ENCODE assay signal across 11 mouse cellular contexts in the genomic region with DNA sequence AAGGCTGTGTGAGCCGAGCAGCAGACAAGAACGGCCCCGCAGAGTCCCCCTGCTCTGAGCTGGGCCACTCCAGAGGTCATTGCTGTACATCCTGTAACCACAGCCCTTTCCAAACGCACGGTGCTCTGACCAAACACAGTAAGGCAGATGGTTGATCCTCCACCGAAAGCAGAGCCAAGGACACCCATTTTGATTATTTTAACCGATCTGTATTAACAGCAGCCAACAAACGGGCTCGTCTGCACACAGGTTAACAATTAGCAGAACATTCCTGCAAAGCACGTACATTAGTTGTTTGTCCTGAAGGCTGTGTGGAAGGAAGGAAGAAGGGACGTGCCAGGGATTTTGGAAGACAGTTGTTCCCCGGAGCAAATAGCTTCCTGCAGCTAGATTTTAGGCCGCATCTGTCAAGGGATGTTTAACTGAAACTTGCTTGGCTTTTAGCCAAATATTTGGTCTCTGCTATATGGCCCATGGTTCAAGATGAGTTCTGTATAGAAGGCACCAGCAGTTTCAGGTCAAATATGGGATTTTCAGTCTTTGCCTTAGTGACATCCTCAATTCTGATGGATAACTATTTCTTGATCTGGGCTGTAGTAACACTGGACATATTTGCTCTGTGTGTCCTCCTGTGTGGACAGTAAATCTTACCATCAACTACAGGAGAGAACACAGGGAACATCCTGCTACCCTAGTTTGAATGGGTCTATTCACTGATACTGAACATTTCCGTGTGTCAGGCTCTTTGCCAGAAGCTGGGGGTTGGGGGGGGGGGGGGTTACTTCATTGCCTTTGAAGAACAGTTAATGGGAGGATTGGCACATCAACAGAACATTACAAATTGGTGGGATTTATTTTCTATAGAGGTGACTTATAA.
DNase-seq lines count a peak whose midpoint lies in the region; ATAC-seq and TF ChIP-seq lines count a peak whose summit lies in the region.
"Had no signal": no experiment of that assay in that cellular context is flagged by ENCODE, and none has a peak within 500 bp of the region (broad histone marks: within the 10 kb centered on the region; RNA-seq: fewer than 3 reads in every experiment).

No protein-coding gene starts in this region.

- no peak for TF ChIP-seq CTCF in heart, postnatal 0 days (IDR thresholded peaks at IDR 0.05; ENCODE audit: low read depth)
- TF ChIP-seq CTCF in kidney, postnatal 0 days (IDR thresholded peaks at IDR 0.05; ENCODE audit: low read depth), result no peak

- no peak for DNase-seq in heart, postnatal 0 days (ENCODE audit: low spot score)
- no peak for DNase-seq in heart, postnatal 4 days
- peak; percentile 37 for DNase-seq in midbrain, embryonic 14.5 days
- no peak for DNase-seq in midbrain, embryonic 10.5 days (ENCODE audit: low spot score)
- DNase-seq in kidney, postnatal 0 days (ENCODE audit: low spot score), result peak; percentile 47
- no peak for DNase-seq in ovary, postnatal 10 days (ENCODE audit: low spot score)
- DNase-seq in layer of hippocampus, postnatal 36 days, result no peak
- DNase-seq: adrenal gland, postnatal 10 days; liver, embryonic 13.5 days; right cerebral cortex, postnatal 4 days had no signal

- H3K9ac ChIP-seq in heart, postnatal 0 days (replicated peaks; ENCODE audit: low read depth, low read length), result 0 out of 2 replicates have a peak overlapping the region, but pooled peaks have one; percentile 2
- H3K9ac ChIP-seq in midbrain, embryonic 14.5 days (replicated peaks; ENCODE audit: low read length), result no peak overlapping the region
- no peak overlapping the region for H3K9ac ChIP-seq in kidney, postnatal 0 days (ENCODE audit: low read depth, low read length)
- H3K9ac ChIP-seq: liver, embryonic 13.5 days had no signal

- no peak for TF ChIP-seq EP300 in heart, postnatal 0 days (IDR thresholded peaks at IDR 0.05; ENCODE audit: low read depth)

- H3K27me3 ChIP-seq in heart, postnatal 0 days (ENCODE audit: control insufficient read depth, insufficient read depth, low read length), result no peaks in the 10 kb centered on the region
- no peaks in the 10 kb centered on the region for H3K27me3 ChIP-seq in midbrain, embryonic 14.5 days (ENCODE audit: control insufficient read depth, insufficient read depth, low read length)
- no peaks in the 10 kb centered on the region for H3K27me3 ChIP-seq in midbrain, embryonic 10.5 days (ENCODE audit: low read depth, poor library complexity, severe bottlenecking)
- H3K27me3 ChIP-seq in kidney, postnatal 0 days (ENCODE audit: insufficient read depth, low read length), result no peaks in the 10 kb centered on the region
- H3K27me3 ChIP-seq: liver, embryonic 13.5 days had no signal

- H3K27ac ChIP-seq in heart, postnatal 0 days (ENCODE audit: low read depth), result peak overlapping the region; percentile 15; the same call in 1 of the 2 replicates
- no peak overlapping the region for H3K27ac ChIP-seq in midbrain, embryonic 14.5 days (replicated peaks; ENCODE audit: low read depth, low read length)
- H3K27ac ChIP-seq in midbrain, embryonic 10.5 days (replicated peaks), result no peak overlapping the region
- H3K27ac ChIP-seq in kidney, postnatal 0 days, result no peak overlapping the region
- H3K27ac ChIP-seq: liver, embryonic 13.5 days had no signal

- H3K4me1 ChIP-seq in heart, postnatal 0 days (ENCODE audit: control insufficient read depth, insufficient read depth), result no peaks in the 10 kb centered on the region
- peaks cover 14% of the 10 kb centered on the region; the same call in 1 of the 2 replicates for H3K4me1 ChIP-seq in midbrain, embryonic 14.5 days (ENCODE audit: control insufficient read depth, insufficient read depth, low read length)
- H3K4me1 ChIP-seq in midbrain, embryonic 10.5 days, result peaks cover 15% of the 10 kb centered on the region; the same call in 1 of the 2 replicates
- H3K4me1 ChIP-seq in kidney, postnatal 0 days (replicated peaks; ENCODE audit: insufficient read depth, low read length), result no peaks in the 10 kb centered on the region
- H3K4me1 ChIP-seq: liver, embryonic 13.5 days had no signal

- 38% methylated on average over 14 of the region's 14 CpGs for WGBS in heart, postnatal 0 days
- WGBS in midbrain, embryonic 14.5 days, result 61% methylated on average over 14 of the region's 14 CpGs
- WGBS in midbrain, embryonic 10.5 days, result 74% methylated on average over 14 of the region's 14 CpGs
- WGBS in kidney, postnatal 0 days, result 35% methylated on average over 14 of the region's 14 CpGs

- ATAC-seq in heart, postnatal 0 days (ENCODE audit: insufficient read depth, low read depth), result no peak
- ATAC-seq in midbrain, embryonic 14.5 days (ENCODE audit: low FRiP score, low TSS enrichment), result no peak
- no peak for ATAC-seq in kidney, postnatal 0 days (replicated peaks; ENCODE audit: low FRiP score, low read depth)

- no peaks in the 10 kb centered on the region for H3K36me3 ChIP-seq in heart, postnatal 0 days (replicated peaks; ENCODE audit: control insufficient read depth, insufficient read depth, low read length)
- H3K36me3 ChIP-seq in midbrain, embryonic 14.5 days (ENCODE audit: control insufficient read depth, insufficient read depth, low read length), result no peaks in the 10 kb centered on the region
- no peaks in the 10 kb centered on the region for H3K36me3 ChIP-seq in midbrain, embryonic 10.5 days
- H3K36me3 ChIP-seq in kidney, postnatal 0 days (ENCODE audit: insufficient read depth, low read length), result no peaks in the 10 kb centered on the region
- H3K36me3 ChIP-seq: G1E; liver, embryonic 13.5 days had no signal

- H3K9me3 ChIP-seq in heart, postnatal 0 days (replicated peaks; ENCODE audit: control insufficient read depth, low read length), result no peaks in the 10 kb centered on the region
- H3K9me3 ChIP-seq in midbrain, embryonic 14.5 days (ENCODE audit: control insufficient read depth, low read length), result no peaks in the 10 kb centered on the region
- no peaks in the 10 kb centered on the region for H3K9me3 ChIP-seq in midbrain, embryonic 10.5 days (replicated peaks)
- H3K9me3 ChIP-seq in kidney, postnatal 0 days (replicated peaks; ENCODE audit: low read length), result no peaks in the 10 kb centered on the region
- H3K9me3 ChIP-seq: G1E; liver, embryonic 13.5 days had no signal

- no peak overlapping the region for H3K4me3 ChIP-seq in heart, postnatal 0 days (ENCODE audit: low read depth, low read length)
- no peak overlapping the region for H3K4me3 ChIP-seq in midbrain, embryonic 14.5 days (replicated peaks; ENCODE audit: low read depth, low read length)
- no peak overlapping the region for H3K4me3 ChIP-seq in midbrain, embryonic 10.5 days
- no peak overlapping the region for H3K4me3 ChIP-seq in kidney, postnatal 0 days (replicated peaks; ENCODE audit: low read depth, low read length)
- H3K4me3 ChIP-seq: liver, embryonic 13.5 days had no signal

- H3K4me2 ChIP-seq in heart, postnatal 0 days (ENCODE audit: low read depth, low read length), result no peak overlapping the region
- no peak overlapping the region for H3K4me2 ChIP-seq in midbrain, embryonic 14.5 days (ENCODE audit: low read length)
- H3K4me2 ChIP-seq in kidney, postnatal 0 days (ENCODE audit: low read length), result no peak overlapping the region
- H3K4me2 ChIP-seq: liver, embryonic 13.5 days had no signal

Comparison
In these comparisons a context has a peak if more than half of its experiments do, and no peak if none do; other contexts are left out.
1. DNase-seq: peak in midbrain, embryonic 14.5 days (single experiment) and kidney, postnatal 0 days (single experiment); none in heart, postnatal 0 days (single experiment), heart, postnatal 4 days (single experiment), midbrain, embryonic 10.5 days (single experiment), ovary, postnatal 10 days (single experiment) and layer of hippocampus, postnatal 36 days (0 of 2).